Mouse (Mus musculus): ENCODE measurements at regions not wholly inside any gene's neighbourhood (a gene's known extent, or its start where the extent isn't known, plus 50 kb on each side); places are given as distances from the start of the nearest gene placed in this dataset.

GRCm38 (mm10) chr10:24357636-24358035 lies 134.3 kb downstream of the Moxd1 start:
- ATAC-seq (ENCODE audit: low TSS enrichment) = no peak

- ATAC-seq (ENCODE audit: low TSS enrichment) = no peak
Measured at GRCm38 (mm10) chr10:24361424-24361823, 138.1 kb downstream of the Moxd1 start.

GRCm38 (mm10) chr10:24365369-24365768 lies 142.1 kb downstream of the Moxd1 start:
- ATAC-seq (ENCODE audit: low TSS enrichment) = no peak

- no peak for ATAC-seq (ENCODE audit: low TSS enrichment)
Measured at GRCm38 (mm10) chr10:24367010-24367409, 143.7 kb downstream of the Moxd1 start.

GRCm38 (mm10) chr10:24373957-24374356 lies 150.6 kb downstream of the Moxd1 start:
- no peak for ATAC-seq (ENCODE audit: low TSS enrichment)

- no peak for ATAC-seq (ENCODE audit: low TSS enrichment)
Measured at GRCm38 (mm10) chr10:24379291-24379690, 156.0 kb downstream of the Moxd1 start.

GRCm38 (mm10) chr10:24380478-24381273 lies 157.4 kb downstream of the Moxd1 start:
- ATAC-seq (ENCODE audit: low TSS enrichment) = no peak

GRCm38 (mm10) chr10:24381917-24382316 lies 158.6 kb downstream of the Moxd1 start:
- ATAC-seq (ENCODE audit: low TSS enrichment) = peak; percentile 93

- no peak for ATAC-seq (ENCODE audit: low TSS enrichment)
Measured at GRCm38 (mm10) chr10:24384061-24384460, 160.7 kb downstream of the Moxd1 start.

- ATAC-seq (ENCODE audit: low TSS enrichment) = no peak
Measured at GRCm38 (mm10) chr10:24388229-24388628, 164.9 kb downstream of the Moxd1 start.

GRCm38 (mm10) chr10:24391039-24391438 lies 167.7 kb downstream of the Moxd1 start:
- no peak for ATAC-seq (ENCODE audit: low TSS enrichment)

- ATAC-seq (ENCODE audit: low TSS enrichment) = no peak
Measured at GRCm38 (mm10) chr10:24392066-24392465, 168.7 kb downstream of the Moxd1 start.

GRCm38 (mm10) chr10:24395999-24396784 lies 172.9 kb downstream of the Moxd1 start:
- peak; percentile 93 for ATAC-seq (ENCODE audit: low TSS enrichment)

GRCm38 (mm10) chr10:24397125-24397524 lies 173.8 kb downstream of the Moxd1 start:
- no peak for ATAC-seq (ENCODE audit: low TSS enrichment)

- no peak for ATAC-seq (ENCODE audit: low TSS enrichment)
Measured at GRCm38 (mm10) chr10:24404851-24405250, 181.5 kb downstream of the Moxd1 start.

- ATAC-seq (ENCODE audit: low TSS enrichment) = no peak
Measured at GRCm38 (mm10) chr10:24406953-24407352, 183.6 kb downstream of the Moxd1 start.

- no peak for ATAC-seq (ENCODE audit: low TSS enrichment)
Measured at GRCm38 (mm10) chr10:24407411-24408227, 184.3 kb downstream of the Moxd1 start.

- peak; percentile 50 for ATAC-seq (ENCODE audit: low TSS enrichment)
Measured at GRCm38 (mm10) chr10:24409976-24410375, 185.3 kb upstream of the Ccn2 start.

GRCm38 (mm10) chr10:24410885-24411284 lies 184.4 kb upstream of the Ccn2 start:
- ATAC-seq (ENCODE audit: low TSS enrichment) = peak; percentile 77

- no peak for ATAC-seq (ENCODE audit: low TSS enrichment)
Measured at GRCm38 (mm10) chr10:24422498-24423160, 172.6 kb upstream of the Ccn2 start.

GRCm38 (mm10) chr10:24433737-24434367 lies 161.4 kb upstream of the Ccn2 start:
- peak; percentile 69; the same call in 1 of the 2 replicates for ATAC-seq (ENCODE audit: low TSS enrichment)
